Mouse (Mus musculus): Measurements from ENCODE around the gene Klkb1.

DNA sequence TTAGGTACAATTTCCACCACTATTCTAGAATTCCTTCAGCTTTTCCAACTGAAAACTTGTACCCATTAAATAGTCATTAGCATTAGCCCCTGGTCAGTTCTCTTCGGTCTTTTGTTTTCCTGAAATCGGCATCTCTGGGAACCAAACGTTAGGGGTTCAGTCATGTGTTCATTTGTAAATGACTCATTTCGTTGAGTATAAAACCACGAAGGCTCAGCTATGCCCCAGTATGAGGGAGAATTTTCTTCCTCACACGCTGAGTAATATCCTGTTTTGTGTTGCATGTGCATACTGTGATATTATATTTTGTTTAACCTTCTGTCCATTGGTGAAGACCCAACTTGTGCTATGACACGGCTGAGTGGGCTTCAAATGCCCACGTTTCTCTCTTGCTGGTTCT, 36.2 kb downstream of the Klkb1 start:
- TF ChIP-seq CTCF (IDR thresholded peaks at IDR 0.05; ENCODE audit: insufficient read depth, low read depth, low read length): no peak
- TF ChIP-seq POLR2A (IDR thresholded peaks at IDR 0.05; ENCODE audit: insufficient read depth, low read depth, low read length): no peak

Measured in olfactory bulb, adult 2 months (tissue).